Mouse (Mus musculus) hematopoietic stem cell, adult 5-6 weeks (primary cell): ENCODE results near the gene Ostf1. TPM values are rescaled to one million over a fixed set of nuclear protein-coding genes. Genes with fewer than 3 reads are reported as not detected.
A peak's percentile ranks its signal among the peaks of the same experiment; 100 is the strongest.

Source experiments
- ATAC-seq, 2 experiments: fragments of 125-278 bp in 1 of 2; replicated peaks in 1 of 2; 2 replicates each; pipeline ENCODE4 v1.8.0; 2016 to 2017; ENCODE audit warnings: inconsistent platforms in 2 of 2, mild to moderate bottlenecking in 2 of 2, moderate number of reproducible peaks in 2 of 2, low read depth in 1 of 2, moderate TSS enrichment in 1 of 2; ENCODE audit not compliant: low FRiP score in 2 of 2, poor library complexity in 2 of 2, severe bottlenecking in 2 of 2, insufficient read depth in 1 of 2, low TSS enrichment in 1 of 2
- total RNA-seq: library from RNA; stranded (forward); fragments of 172-1452, 232-1000 nt; gene quantifications from 2 replicates; pipeline ENCODE4 v1.2.3, GENCODE M21; 2017

The Ostf1 gene
- total RNA-seq, 1 experiment from 2014 or later: 105 TPM

DNA sequence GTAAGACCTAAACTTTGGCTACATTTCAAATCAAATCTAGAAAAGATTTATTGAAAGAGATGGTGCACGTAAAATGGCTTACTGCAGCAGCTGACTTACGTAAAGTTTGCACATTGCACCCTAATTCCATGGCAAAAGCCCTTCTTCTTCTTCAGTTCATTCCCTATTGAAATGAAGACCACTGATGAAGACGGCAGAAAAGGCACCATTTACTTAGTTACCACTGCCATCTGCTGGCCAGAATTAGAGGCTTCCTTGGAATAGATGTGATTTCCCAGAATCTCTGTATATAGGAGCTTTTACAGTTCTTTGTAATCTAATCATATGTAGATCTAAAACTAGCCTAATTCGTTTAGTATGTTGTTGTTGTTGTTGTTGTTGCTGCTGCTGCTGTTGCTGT, 83.0 kb downstream of the Ostf1 start:
- ATAC-seq: peak; percentile 64 to 75; a peak in 3 of 4 replicates

Other genes starting within 250 kb of the Ostf1 start
- gene Nmrk1, start 127 bp upstream of the Ostf1 start, total RNA-seq: 6.4 and 13.1 TPM in 2 replicates
- 18.9 and 32.6 TPM in 2 replicates for gene Carnmt1, start 38.9 kb upstream of the Ostf1 start, total RNA-seq
- gene D030056L22Rik, start 81.4 kb upstream of the Ostf1 start, total RNA-seq: 32.3 and 32.8 TPM in 2 replicates
- 0.56 and 0.65 TPM in 2 replicates for gene Trpm6, start 118.2 kb upstream of the Ostf1 start, total RNA-seq